Mouse (Mus musculus): ENCODE results near the gene Ripor1.
"Not testable (repeated sequence)": the region's sequence is repeated elsewhere in the genome, so short reads cannot be mapped to it uniquely, and the experiment has no call there.

Ripor1 gene

GRCm38 (mm10) chr8:105604804-105605381 is at the start of gene Ripor1:
Ripor1 (plus strand) TSS chr8:105605255.
- in situ Hi-C loops (cut with MboI; ENCODE audit: low sequenced_read_pairs): no loop called here

- in situ Hi-C loops (cut with MboI; ENCODE audit: low sequenced_read_pairs): no loop called here
Measured at GRCm38 (mm10) chr8:105562863-105563262, 42.2 kb upstream of the Ripor1 start.

GRCm38 (mm10) chr8:105563871-105564270 is 41.2 kb upstream of the Ripor1 start:
- in situ Hi-C loops (cut with MboI; ENCODE audit: low sequenced_read_pairs): no loop called here

GRCm38 (mm10) chr8:105564573-105565229 is 40.4 kb upstream of the Ripor1 start:
- in situ Hi-C loops (cut with MboI; ENCODE audit: low sequenced_read_pairs): not testable (repeated sequence)

- in situ Hi-C loops (cut with MboI; ENCODE audit: low sequenced_read_pairs): no loop called here
Measured at GRCm38 (mm10) chr8:105565401-105565881, 39.6 kb upstream of the Ripor1 start.

- in situ Hi-C loops (cut with MboI; ENCODE audit: low sequenced_read_pairs): no loop called here
Measured at GRCm38 (mm10) chr8:105565952-105566702, 38.9 kb upstream of the Ripor1 start, which contains the start of gene Atp6v0d1. Atp6v0d1 (minus strand) TSS chr8:105566047.

GRCm38 (mm10) chr8:105566703-105567595 is 38.1 kb upstream of the Ripor1 start:
- in situ Hi-C loops (cut with MboI; ENCODE audit: low sequenced_read_pairs): no loop called here

GRCm38 (mm10) chr8:105571810-105572209 is 33.2 kb upstream of the Ripor1 start:
- in situ Hi-C loops (cut with MboI; ENCODE audit: low sequenced_read_pairs): no loop called here

GRCm38 (mm10) chr8:105573427-105573826 is 31.6 kb upstream of the Ripor1 start:
- in situ Hi-C loops (cut with MboI; ENCODE audit: low sequenced_read_pairs): no loop called here

- in situ Hi-C loops (cut with MboI; ENCODE audit: low sequenced_read_pairs): no loop called here
Measured at GRCm38 (mm10) chr8:105574741-105575140, 30.3 kb upstream of the Ripor1 start.

GRCm38 (mm10) chr8:105575538-105575937 is 29.5 kb upstream of the Ripor1 start:
- in situ Hi-C loops (cut with MboI; ENCODE audit: low sequenced_read_pairs): no loop called here

GRCm38 (mm10) chr8:105579719-105580118 is 25.3 kb upstream of the Ripor1 start:
- in situ Hi-C loops (cut with MboI; ENCODE audit: low sequenced_read_pairs): no loop called here

- in situ Hi-C loops (cut with MboI; ENCODE audit: low sequenced_read_pairs): no loop called here
Measured at GRCm38 (mm10) chr8:105592431-105592830, 12.6 kb upstream of the Ripor1 start.

- in situ Hi-C loops (cut with MboI; ENCODE audit: low sequenced_read_pairs): no loop called here
Measured at GRCm38 (mm10) chr8:105593859-105594258, 11.2 kb upstream of the Ripor1 start.

- in situ Hi-C loops (cut with MboI; ENCODE audit: low sequenced_read_pairs): no loop called here
Measured at GRCm38 (mm10) chr8:105594451-105595242, 10.4 kb upstream of the Ripor1 start.

GRCm38 (mm10) chr8:105596362-105597034 is 8.6 kb upstream of the Ripor1 start:
- in situ Hi-C loops (cut with MboI; ENCODE audit: low sequenced_read_pairs): no loop called here

GRCm38 (mm10) chr8:105598777-105599176 is 6.3 kb upstream of the Ripor1 start:
- in situ Hi-C loops (cut with MboI; ENCODE audit: low sequenced_read_pairs): no loop called here

GRCm38 (mm10) chr8:105601301-105601700 is 3.8 kb upstream of the Ripor1 start:
- in situ Hi-C loops (cut with MboI; ENCODE audit: low sequenced_read_pairs): no loop called here

- in situ Hi-C loops (cut with MboI; ENCODE audit: low sequenced_read_pairs): not testable (repeated sequence)
Measured at GRCm38 (mm10) chr8:105602540-105602939, 2.5 kb upstream of the Ripor1 start.
